Mouse (Mus musculus) embryonic facial prominence, embryonic 13.5 days (tissue): ENCODE results near the gene Ighmbp2. TPM values are rescaled to one million over a fixed set of nuclear protein-coding genes. Genes with fewer than 3 reads are reported as not detected.

Experiments
- ATAC-seq: fragments of 200-750 bp; cut with Nextera tagmentation; 2 replicates; pipeline ENCODE4 v1.8.0; 2017; ENCODE audit warnings: low read depth; ENCODE audit not compliant: insufficient number of reproducible peaks, insufficient read depth, low FRiP score, low TSS enrichment
- H3K27ac ChIP-seq: fragments of 300-500 bp; sonication (generic); 2 replicates; pipeline ENCODE4 v1.5.1; 2015; ENCODE audit warnings: moderate library complexity, mild to moderate bottlenecking, inconsistent platforms
- H3K27me3 ChIP-seq: fragments of 300-500 bp; sonication (generic); 2 replicates; pipeline ENCODE4 v1.6.1; 2015; ENCODE audit warnings: mild to moderate bottlenecking, inconsistent platforms
- H3K36me3 ChIP-seq: fragments of 300-500 bp; sonication (generic); 2 replicates; pipeline ENCODE4 v1.6.1; 2015; ENCODE audit warnings: mild to moderate bottlenecking, inconsistent platforms
- H3K4me1 ChIP-seq: fragments of 300-500 bp; sonication (generic); 2 replicates; pipeline ENCODE4 v1.6.1; 2015; ENCODE audit warnings: inconsistent platforms
- H3K4me2 ChIP-seq: fragments of 300-500 bp; sonication (generic); 2 replicates; pipeline ENCODE4 v1.6.1; 2015; ENCODE audit warnings: moderate library complexity, mild to moderate bottlenecking, inconsistent platforms
- H3K4me3 ChIP-seq: fragments of 300-500 bp; sonication (generic); 2 replicates; pipeline ENCODE4 v1.5.1; 2015; ENCODE audit warnings: mild to moderate bottlenecking, inconsistent platforms
- H3K9ac ChIP-seq: fragments of 300-500 bp; sonication (generic); 2 replicates; pipeline ENCODE4 v1.6.1; 2015; ENCODE audit warnings: mild to moderate bottlenecking, inconsistent platforms
- H3K9me3 ChIP-seq: fragments of 300-500 bp; sonication (generic); 2 replicates; pipeline ENCODE4 v1.6.1; 2016; ENCODE audit warnings: inconsistent platforms
- WGBS: fragments of 180-500 bp; shearing (Covaris S2); methylation state at CpG from one replicate; pipeline ENCODE4 v1.1.7; 2015; ENCODE audit warnings: mixed read lengths; 5-methylcytosine and 5-hydroxymethylcytosine counted together
- polyA plus RNA-seq: library from polyadenylated mRNA; unstranded; fragments of >200 nt; fragmentation: Nextera tagmentation; extraction: Ambion mirVana; gene quantifications from 2 replicates; pipeline ENCODE4 v1.2.1, GENCODE M21; 2015

Ighmbp2 gene
- polyA plus RNA-seq, 1 experiment from 2014 or later: 12.9 TPM

DNA sequence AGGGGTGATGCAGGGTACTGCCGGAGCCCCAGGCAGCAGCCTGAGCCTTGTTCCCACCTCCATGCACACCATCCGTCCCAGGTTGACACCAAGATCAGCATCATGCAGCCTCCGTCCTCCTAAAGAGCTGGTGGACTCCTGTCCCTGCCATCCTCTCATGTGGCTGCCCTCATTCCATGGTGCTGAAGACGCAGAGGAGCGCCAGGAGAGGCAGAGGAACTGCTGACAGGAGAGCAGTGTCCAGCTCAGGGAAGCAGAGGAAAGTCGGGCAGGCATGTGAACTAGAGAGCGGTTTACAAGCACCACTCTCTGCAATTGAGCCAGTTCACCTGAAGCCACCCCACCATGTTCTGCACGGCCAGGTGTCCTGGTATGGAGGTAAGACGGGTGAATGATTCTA lies 9.5 kb downstream of the Ighmbp2 start:
- no peak for ATAC-seq
- Histone ChIP-seq H3K4me2 (no peak overlapping the region), H3K4me1 (no peaks in the 10 kb centered on the region), H3K27ac (no peak overlapping the region), H3K4me3 (no peak overlapping the region), H3K27me3 (no peaks in the 10 kb centered on the region), H3K9me3 (no peaks in the 10 kb centered on the region), H3K9ac (no peak overlapping the region), H3K36me3 (peaks cover 97% of the 10 kb centered on the region)
- 94% methylated on average over 9 of the region's 9 CpGs for WGBS

DNA sequence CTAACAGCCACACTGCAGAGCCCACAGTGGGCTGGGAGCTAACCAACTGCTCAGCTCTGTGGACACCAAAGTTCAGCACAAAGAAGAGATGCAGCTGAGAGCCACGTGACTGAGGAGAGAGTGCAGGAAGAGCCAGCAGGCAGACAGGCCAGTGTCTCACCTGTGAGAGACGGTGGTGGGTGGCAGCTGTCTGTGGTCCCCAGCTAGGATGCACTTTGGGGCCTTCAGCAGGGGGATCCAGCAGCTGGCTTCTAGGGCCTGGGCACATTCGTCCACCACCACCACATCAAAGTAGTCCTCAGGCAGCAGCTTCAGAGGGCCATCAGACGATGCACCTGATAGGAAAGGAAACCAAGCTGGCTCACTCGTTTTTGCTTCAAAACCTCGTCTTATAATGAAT lies 11.5 kb downstream of the Ighmbp2 start:
- Histone ChIP-seq H3K4me3 (no peak overlapping the region), H3K27me3 (no peaks in the 10 kb centered on the region), H3K4me1 (no peaks in the 10 kb centered on the region), H3K27ac (no peak overlapping the region), H3K9me3 (no peaks in the 10 kb centered on the region), H3K36me3 (peaks cover 98% of the 10 kb centered on the region), H3K4me2 (no peak overlapping the region), H3K9ac (no peak overlapping the region)
- WGBS: 83% methylated on average over 6 of the region's 6 CpGs
- ATAC-seq: no peak

DNA sequence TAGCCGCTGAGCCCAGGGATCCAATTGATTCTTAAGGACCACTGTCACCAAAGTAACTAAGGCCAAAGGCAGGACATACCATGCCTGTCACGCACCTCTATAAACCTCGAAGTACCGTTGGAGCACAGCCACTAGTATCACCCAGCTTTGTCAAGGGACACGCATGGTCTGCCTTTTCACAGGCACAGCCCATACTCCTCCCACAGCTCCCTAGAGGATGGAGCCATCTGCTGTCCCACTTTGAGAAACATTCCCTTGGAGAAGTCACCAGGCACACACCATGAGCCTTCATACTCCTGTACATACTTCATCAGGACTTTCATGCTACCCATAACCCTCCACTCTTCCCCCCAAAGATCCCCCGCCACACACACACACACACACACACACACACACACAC lies 13.0 kb downstream of the Ighmbp2 start:
- Histone ChIP-seq H3K27me3 (no peaks in the 10 kb centered on the region), H3K4me2 (no peak overlapping the region), H3K9ac (no peak overlapping the region), H3K36me3 (peaks cover 99% of the 10 kb centered on the region), H3K27ac (no peak overlapping the region), H3K4me3 (no peak overlapping the region), H3K9me3 (no peaks in the 10 kb centered on the region), H3K4me1 (no peaks in the 10 kb centered on the region)
- ATAC-seq: no peak
- 94% methylated on average over 6 of the region's 6 CpGs for WGBS

DNA sequence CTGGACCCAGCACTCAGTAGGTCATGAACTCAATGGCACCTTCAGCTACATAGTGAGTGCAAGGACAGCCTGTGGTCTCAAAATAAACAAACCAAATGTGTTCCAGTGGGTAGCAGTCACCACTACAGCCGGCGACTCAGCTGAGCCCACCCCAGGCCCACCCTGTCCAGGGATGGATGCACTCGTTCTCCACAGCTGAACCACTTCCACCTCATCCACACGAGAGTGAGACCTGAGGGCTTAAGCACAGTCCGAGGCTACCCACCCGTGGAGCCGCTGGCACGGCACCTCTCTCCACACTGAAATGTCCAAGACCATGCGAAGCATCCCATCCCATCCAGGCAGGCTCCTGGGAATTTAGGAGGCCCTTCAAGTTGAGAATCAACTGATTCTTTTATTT lies 13.5 kb downstream of the Ighmbp2 start:
- no peaks in the 10 kb centered on the region for H3K4me1 ChIP-seq
- H3K4me3 ChIP-seq: no peak overlapping the region
- no peak overlapping the region for H3K27ac ChIP-seq
- no peak for ATAC-seq
- H3K4me2 ChIP-seq: no peak overlapping the region
- H3K9me3 ChIP-seq: no peaks in the 10 kb centered on the region
- WGBS: 90% methylated on average over 9 of the region's 9 CpGs
- H3K27me3 ChIP-seq: no peaks in the 10 kb centered on the region
- peaks cover 99% of the 10 kb centered on the region for H3K36me3 ChIP-seq
- no peak overlapping the region for H3K9ac ChIP-seq

DNA sequence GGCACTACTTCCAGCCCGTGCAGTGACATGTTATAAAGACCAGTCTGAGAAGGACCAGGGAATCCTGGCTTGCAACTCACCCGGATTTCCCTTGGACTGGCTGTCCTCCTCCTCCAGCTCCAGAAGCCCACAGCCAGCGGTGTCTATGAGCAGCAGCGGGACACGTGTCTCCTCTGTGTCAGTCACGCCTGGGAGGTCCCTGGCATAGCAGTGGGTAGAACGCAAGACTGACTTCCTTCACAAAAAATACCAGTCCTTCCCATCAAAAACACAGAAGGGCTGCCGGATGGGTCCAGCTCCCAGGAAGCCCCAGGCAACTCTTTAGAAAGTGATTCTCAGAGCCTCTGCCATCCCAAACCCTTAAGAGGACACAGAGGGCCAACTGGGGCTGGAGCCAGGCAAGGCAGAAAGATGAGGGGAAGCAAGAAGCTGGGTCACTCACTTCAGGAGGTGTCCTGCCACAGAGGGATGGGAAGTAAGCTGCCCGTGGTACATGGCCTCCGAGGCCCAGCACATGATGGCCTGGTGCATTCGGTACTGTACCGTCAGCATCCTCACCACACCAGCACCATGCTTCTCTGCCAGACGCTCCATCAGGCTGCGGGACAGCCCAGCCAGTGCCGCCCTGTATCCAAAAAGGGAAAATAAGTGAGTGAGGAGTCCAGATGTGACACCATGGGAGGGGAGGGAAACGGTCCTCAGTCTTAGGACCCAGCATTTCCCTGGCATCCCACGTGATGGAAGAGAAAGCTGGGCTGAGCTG lies 14.4 kb downstream of the Ighmbp2 start:
- no peak overlapping the region for H3K27ac ChIP-seq
- no peaks in the 10 kb centered on the region for H3K4me1 ChIP-seq
- no peak overlapping the region for H3K4me3 ChIP-seq
- H3K9ac ChIP-seq: no peak overlapping the region
- no peak overlapping the region for H3K4me2 ChIP-seq
- no peaks in the 10 kb centered on the region for H3K9me3 ChIP-seq
- H3K27me3 ChIP-seq: no peaks in the 10 kb centered on the region
- H3K36me3 ChIP-seq: peaks cover 99% of the 10 kb centered on the region
- 94% methylated on average over 17 of the region's 17 CpGs for WGBS
- ATAC-seq: no peak

DNA sequence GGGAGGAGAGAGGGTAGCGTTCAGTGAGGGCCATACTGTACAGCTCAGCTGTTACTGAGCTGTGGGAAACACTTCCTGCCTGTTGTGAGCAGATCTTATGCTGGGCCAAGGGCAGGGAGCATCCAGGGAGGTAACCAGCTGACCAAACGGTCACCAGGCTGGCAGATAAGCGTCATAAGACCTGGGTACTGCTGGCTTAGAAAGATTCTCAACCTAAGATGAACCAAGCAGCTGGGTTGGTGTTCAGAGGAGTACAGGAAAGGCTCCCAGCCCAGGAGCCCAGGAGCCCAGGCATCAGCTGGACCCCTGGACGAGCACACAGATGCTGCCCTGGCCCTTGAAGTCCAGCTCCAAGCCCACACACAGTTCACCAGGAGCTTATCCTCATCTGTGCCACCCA lies 15.5 kb downstream of the Ighmbp2 start:
- 87% methylated on average over 4 of the region's 4 CpGs for WGBS
- no peak for ATAC-seq
- H3K4me3 ChIP-seq: no peak overlapping the region
- H3K27me3 ChIP-seq: no peaks in the 10 kb centered on the region
- H3K4me1 ChIP-seq: no peaks in the 10 kb centered on the region
- no peak overlapping the region for H3K9ac ChIP-seq
- H3K36me3 ChIP-seq: peaks cover 96% of the 10 kb centered on the region
- no peak overlapping the region for H3K4me2 ChIP-seq
- H3K9me3 ChIP-seq: no peaks in the 10 kb centered on the region
- no peak overlapping the region for H3K27ac ChIP-seq

DNA sequence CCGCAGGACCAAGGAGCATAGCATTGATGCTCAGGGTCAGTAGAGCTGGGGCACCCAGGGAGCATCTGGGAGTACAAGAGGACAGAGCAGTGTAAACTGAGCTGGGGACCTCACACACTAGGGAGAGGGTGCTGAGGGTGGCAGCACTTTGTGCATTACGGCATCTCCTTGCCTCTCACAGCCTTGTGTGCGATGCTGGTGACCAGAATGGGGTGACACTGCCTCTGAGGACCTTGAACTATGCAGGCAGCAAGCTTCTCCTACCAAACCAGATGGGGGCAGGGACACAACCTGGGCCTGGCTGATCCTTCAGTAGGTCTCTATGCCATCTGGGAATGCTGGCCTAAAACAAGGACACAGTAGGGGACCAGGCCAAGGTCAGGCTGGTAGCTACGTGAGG lies 16.1 kb downstream of the Ighmbp2 start:
- no peak overlapping the region for H3K27ac ChIP-seq
- 99% methylated on average over 4 of the region's 4 CpGs for WGBS
- H3K4me3 ChIP-seq: no peak overlapping the region
- H3K4me1 ChIP-seq: no peaks in the 10 kb centered on the region
- H3K4me2 ChIP-seq: no peak overlapping the region
- no peaks in the 10 kb centered on the region for H3K27me3 ChIP-seq
- H3K9me3 ChIP-seq: no peaks in the 10 kb centered on the region
- no peak overlapping the region for H3K9ac ChIP-seq
- ATAC-seq: no peak
- peaks cover 97% of the 10 kb centered on the region for H3K36me3 ChIP-seq

DNA sequence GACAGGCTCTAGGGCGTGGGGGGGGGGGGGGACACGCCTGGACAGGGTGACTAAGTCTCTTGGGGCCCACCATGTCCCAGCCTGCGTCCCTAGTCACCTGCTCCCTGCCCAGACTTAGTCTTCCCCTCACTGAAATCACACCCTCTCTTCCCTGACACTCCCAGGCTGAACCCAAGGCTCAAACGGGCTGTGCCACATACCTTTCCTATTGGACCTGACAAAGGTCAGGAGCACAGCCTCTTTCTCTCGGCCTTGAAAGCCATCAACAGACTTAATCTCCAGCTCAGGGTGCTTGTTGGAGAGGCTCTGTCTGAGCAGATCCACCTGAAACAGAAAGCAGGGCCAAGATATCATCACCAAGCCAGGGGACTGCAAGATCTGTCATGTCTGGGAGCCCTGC lies 16.7 kb downstream of the Ighmbp2 start:
- Histone ChIP-seq H3K27me3 (no peaks in the 10 kb centered on the region), H3K9ac (no peak overlapping the region), H3K4me2 (no peak overlapping the region), H3K27ac (no peak overlapping the region), H3K9me3 (no peaks in the 10 kb centered on the region), H3K36me3 (peaks cover 97% of the 10 kb centered on the region), H3K4me1 (no peaks in the 10 kb centered on the region), H3K4me3 (no peak overlapping the region)
- WGBS: 76% methylated on average over 5 of the region's 5 CpGs
- ATAC-seq: no peak

DNA sequence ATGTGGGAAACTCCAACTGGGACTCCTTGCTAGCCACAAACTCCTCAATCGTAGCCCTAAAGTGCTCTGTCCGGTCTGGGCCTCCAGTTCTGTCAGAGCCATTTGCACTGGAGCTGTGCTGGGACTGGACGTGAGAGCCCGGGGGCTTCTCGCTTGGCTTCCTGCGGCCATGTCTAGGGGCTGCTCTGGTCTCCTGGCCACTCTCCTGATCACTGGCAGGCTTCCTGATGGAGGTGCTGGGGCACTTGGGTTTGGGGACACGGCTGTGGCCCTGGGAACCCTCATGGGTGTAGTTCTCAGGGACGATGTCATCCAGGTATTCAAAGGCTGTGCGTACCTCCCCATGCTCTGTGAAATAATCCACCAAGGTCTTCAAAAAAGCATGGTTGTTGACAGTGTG lies 17.6 kb downstream of the Ighmbp2 start:
- Histone ChIP-seq H3K9ac (no peak overlapping the region), H3K27ac (no peak overlapping the region), H3K36me3 (peaks cover 97% of the 10 kb centered on the region), H3K4me1 (no peaks in the 10 kb centered on the region), H3K9me3 (no peaks in the 10 kb centered on the region), H3K27me3 (no peaks in the 10 kb centered on the region), H3K4me2 (no peak overlapping the region), H3K4me3 (no peak overlapping the region)
- ATAC-seq: no peak
- 94% methylated on average over 9 of the region's 9 CpGs for WGBS

DNA sequence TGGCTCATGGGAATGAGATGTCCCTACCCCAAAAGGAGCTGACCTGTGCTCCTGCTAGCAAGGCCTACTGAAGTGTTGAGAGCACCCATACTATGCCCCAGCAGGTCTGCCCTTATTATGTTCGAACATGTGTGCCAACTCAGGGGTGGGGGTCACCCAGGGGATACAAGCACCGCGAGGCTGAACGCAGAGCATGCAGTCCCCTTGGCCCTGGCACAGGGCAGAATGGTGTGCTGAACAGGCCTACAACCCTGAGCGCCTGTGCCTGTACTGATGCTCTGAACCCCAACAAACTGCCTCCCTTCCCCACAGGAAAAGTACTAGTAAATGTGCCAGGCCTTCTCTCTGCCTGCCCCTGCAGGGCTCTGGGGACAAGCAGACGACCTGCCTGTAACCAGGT lies 18.5 kb downstream of the Ighmbp2 start:
- no peak for ATAC-seq
- no peaks in the 10 kb centered on the region for H3K9me3 ChIP-seq
- H3K27me3 ChIP-seq: no peaks in the 10 kb centered on the region
- 95% methylated on average over 6 of the region's 6 CpGs for WGBS
- H3K9ac ChIP-seq: no peak overlapping the region
- H3K4me1 ChIP-seq: no peaks in the 10 kb centered on the region
- H3K36me3 ChIP-seq: peaks cover 97% of the 10 kb centered on the region
- H3K4me3 ChIP-seq: no peak overlapping the region
- no peak overlapping the region for H3K27ac ChIP-seq
- H3K4me2 ChIP-seq: no peak overlapping the region

DNA sequence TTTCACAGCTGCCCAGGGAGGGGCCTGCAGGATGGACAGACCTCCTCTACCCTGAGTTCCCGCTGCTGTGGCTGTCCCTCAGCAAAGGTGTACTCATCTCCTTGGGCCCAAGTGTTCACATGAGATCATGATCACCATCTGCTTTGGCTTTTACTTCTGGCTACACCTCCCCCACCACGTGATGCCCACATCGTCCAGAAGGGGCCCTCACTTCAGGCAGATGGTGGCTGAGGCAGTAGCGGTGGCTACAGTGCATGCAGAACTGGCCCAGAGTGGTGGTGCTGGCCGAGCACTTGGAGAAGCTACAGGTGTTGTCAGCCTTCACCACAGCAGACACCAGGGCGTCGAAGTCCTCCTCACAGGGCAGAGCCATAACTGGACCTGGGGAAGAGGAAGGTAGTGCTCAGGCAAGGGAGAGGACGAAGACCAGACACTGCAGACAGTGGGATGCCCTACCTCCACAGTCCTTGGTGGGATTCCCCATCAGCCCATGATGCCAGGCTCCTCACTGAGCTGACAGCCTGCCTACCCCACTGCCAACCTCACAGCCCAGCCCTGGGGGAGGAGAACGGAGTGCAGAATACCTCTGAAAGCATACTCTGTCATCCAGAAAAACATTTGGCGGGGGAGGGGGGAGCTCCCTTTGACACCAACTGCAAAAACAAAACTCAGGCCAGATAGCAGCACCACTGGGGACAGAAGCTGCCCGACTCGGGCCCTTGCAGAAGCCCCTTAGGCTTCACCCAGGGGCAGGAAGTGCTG lies 20.9 kb downstream of the Ighmbp2 start:
- peaks cover 73% of the 10 kb centered on the region for H3K36me3 ChIP-seq
- 85% methylated on average over 12 of the region's 12 CpGs for WGBS
- ATAC-seq: no peak

DNA sequence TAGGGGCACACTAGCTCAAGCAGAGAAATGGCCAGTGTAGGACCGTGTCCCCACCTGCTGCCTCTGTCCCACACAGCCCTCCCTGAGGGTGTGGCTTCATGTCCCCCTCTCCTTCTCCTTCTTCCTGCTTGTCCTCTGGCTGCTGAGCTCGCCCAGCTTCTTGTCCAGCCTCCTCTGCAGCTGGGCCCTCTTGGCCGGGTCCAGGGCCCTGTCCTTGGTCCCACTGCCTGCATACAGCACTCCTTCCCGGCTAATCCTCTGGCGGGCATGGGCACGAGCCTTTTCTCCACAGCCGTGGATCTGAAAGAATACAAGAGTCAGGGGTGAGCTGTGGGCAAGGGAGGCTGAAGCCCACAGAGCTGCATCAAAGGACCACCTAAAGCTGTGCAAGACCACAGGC lies 21.5 kb downstream of the Ighmbp2 start:
- no peak overlapping the region for H3K27ac ChIP-seq
- WGBS: 96% methylated on average over 7 of the region's 7 CpGs
- no peak overlapping the region for H3K4me2 ChIP-seq
- no peak overlapping the region for H3K9ac ChIP-seq
- H3K4me1 ChIP-seq: no peaks in the 10 kb centered on the region
- ATAC-seq: no peak
- H3K9me3 ChIP-seq: no peaks in the 10 kb centered on the region
- peaks cover 67% of the 10 kb centered on the region for H3K36me3 ChIP-seq
- no peak overlapping the region for H3K4me3 ChIP-seq
- no peaks in the 10 kb centered on the region for H3K27me3 ChIP-seq

More for the DNA sequence above, 20.9 kb downstream of the Ighmbp2 start:
- Histone ChIP-seq H3K4me2 (no peak overlapping the region), H3K9me3 (no peaks in the 10 kb centered on the region), H3K9ac (no peak overlapping the region), H3K27me3 (no peaks in the 10 kb centered on the region), H3K27ac (no peak overlapping the region), H3K4me3 (no peak overlapping the region), H3K4me1 (no peaks in the 10 kb centered on the region)
